Mouse (Mus musculus) c-Kit-negative CD71-positive TER-119-positive erythroid progenitor cells, embryonic 14.5 days (primary cell): Measurements from ENCODE around the gene Gm5475.

Experiments
- DNase-seq: peaks from one replicate; pipeline ENCODE4 v3.0.0-alpha.2; 2013; ENCODE audit warnings: low read depth, low spot score

Gene Gm5475

GRCm38 (mm10) chr15:100413306-100413705, 8.6 kb upstream of the Gm5475 start:
- DNase-seq = no peak

- no peak for DNase-seq
Observed at GRCm38 (mm10) chr15:100414011-100414410, 7.9 kb upstream of the Gm5475 start.

- DNase-seq = no peak
Observed at GRCm38 (mm10) chr15:100414942-100415341, 7.0 kb upstream of the Gm5475 start.

- DNase-seq = no peak
Observed at GRCm38 (mm10) chr15:100415684-100416083, 6.3 kb upstream of the Gm5475 start.

GRCm38 (mm10) chr15:100417854-100418450, 4.0 kb upstream of the Gm5475 start:
- no peak for DNase-seq

- DNase-seq = no peak
Observed at GRCm38 (mm10) chr15:100419311-100419710, 2.6 kb upstream of the Gm5475 start.

GRCm38 (mm10) chr15:100419901-100420745, 1.8 kb upstream of the Gm5475 start:
- DNase-seq = peak; percentile 65

- no peak for DNase-seq
Observed at GRCm38 (mm10) chr15:100421059-100421757, 739 bp upstream of the Gm5475 start.

- no peak for DNase-seq
Observed at GRCm38 (mm10) chr15:100422476-100422875, 529 bp downstream of the Gm5475 start.

- DNase-seq = peak; percentile 92
Observed at GRCm38 (mm10) chr15:100422899-100423860, 1.2 kb downstream of the Gm5475 start.

- no peak for DNase-seq
Observed at GRCm38 (mm10) chr15:100423916-100424315, 2.0 kb downstream of the Gm5475 start.

GRCm38 (mm10) chr15:100424396-100425122, 2.6 kb downstream of the Gm5475 start, which contains the start of gene Slc11a2:
Gene Slc11a2 (minus strand): TSS chr15:100425072.
- no peak for DNase-seq

- DNase-seq = no peak
Observed at GRCm38 (mm10) chr15:100428296-100428905, 6.5 kb downstream of the Gm5475 start.

GRCm38 (mm10) chr15:100429959-100430565, 8.1 kb downstream of the Gm5475 start:
- DNase-seq = no peak

GRCm38 (mm10) chr15:100433234-100433633, 11.3 kb downstream of the Gm5475 start:
- DNase-seq = no peak

GRCm38 (mm10) chr15:100436112-100436511, 14.2 kb downstream of the Gm5475 start:
- no peak for DNase-seq

- DNase-seq = no peak
Observed at GRCm38 (mm10) chr15:100436518-100436917, 14.6 kb downstream of the Gm5475 start.

- no peak for DNase-seq
Observed at GRCm38 (mm10) chr15:100443126-100443922, 21.4 kb downstream of the Gm5475 start.

GRCm38 (mm10) chr15:100446887-100447286, 24.9 kb downstream of the Gm5475 start:
- no peak for DNase-seq
